Mouse (Mus musculus): ENCODE results near the gene Nfkbil1. TPM values are rescaled to one million over a fixed set of nuclear protein-coding genes. Genes with fewer than 3 reads are reported as not detected.

Gene Nfkbil1
- polyA plus RNA-seq, 1 experiment from 2014 or later: 5.7 TPM

- H3K36me3 ChIP-seq: no peaks in the 10 kb centered on the region
- no peak overlapping the region for H3K9ac ChIP-seq
- no peak for ATAC-seq
- H3K4me1 ChIP-seq: 0 out of 2 replicates have a peak, but pooled peaks cover 7% of the 10 kb centered on the region
- no peak overlapping the region for H3K4me3 ChIP-seq
- H3K27me3 ChIP-seq (replicated peaks): peaks cover 19% of the 10 kb centered on the region; the same call in 1 of the 2 replicates
- H3K4me2 ChIP-seq: no peak overlapping the region
- no peak overlapping the region for H3K27ac ChIP-seq
- H3K9me3 ChIP-seq (replicated peaks): no peaks in the 10 kb centered on the region
- 58% methylated on average over 3 of the region's 3 CpGs for WGBS (ENCODE audit: insufficient replicate concordance)
Observed at GRCm38 (mm10) chr17:35210593-35210992, 25.0 kb downstream of the Nfkbil1 start.

GRCm38 (mm10) chr17:35209785-35210535, 25.6 kb downstream of the Nfkbil1 start:
- H3K9ac ChIP-seq: no peak overlapping the region
- H3K4me1 ChIP-seq: 0 out of 2 replicates have a peak, but pooled peaks cover 6% of the 10 kb centered on the region
- no peak overlapping the region for H3K4me2 ChIP-seq
- no peak overlapping the region for H3K4me3 ChIP-seq
- peaks cover 23% of the 10 kb centered on the region for H3K27me3 ChIP-seq (replicated peaks)
- 45% methylated on average over 12 of the region's 12 CpGs for WGBS (ENCODE audit: insufficient replicate concordance)
- ATAC-seq: no peak
- no peak overlapping the region for H3K27ac ChIP-seq
- no peaks in the 10 kb centered on the region for H3K9me3 ChIP-seq (replicated peaks)
- no peaks in the 10 kb centered on the region for H3K36me3 ChIP-seq

- no peaks in the 10 kb centered on the region for H3K36me3 ChIP-seq
- WGBS (ENCODE audit: insufficient replicate concordance): 49% methylated on average over 10 of the region's 10 CpGs
- no peak overlapping the region for H3K4me3 ChIP-seq
- H3K4me2 ChIP-seq: no peak overlapping the region
- no peaks in the 10 kb centered on the region for H3K9me3 ChIP-seq (replicated peaks)
- no peak for ATAC-seq
- H3K9ac ChIP-seq: no peak overlapping the region
- no peak overlapping the region for H3K27ac ChIP-seq
- H3K27me3 ChIP-seq (replicated peaks): peaks cover 56% of the 10 kb centered on the region
- H3K4me1 ChIP-seq: 0 out of 2 replicates have a peak, but pooled peaks cover 9% of the 10 kb centered on the region
Observed at GRCm38 (mm10) chr17:35205380-35205769, 30.2 kb downstream of the Nfkbil1 start.

- no peak within 1 kb of the TSS for H3K4me2 ChIP-seq
Observed at GRCm38 (mm10) chr17:35204494-35205379, 30.9 kb downstream of the Nfkbil1 start, which contains the start of gene Lta. Gene Lta (minus strand): TSS chr17:35205351.

GRCm38 (mm10) chr17:35202442-35202841, 33.1 kb downstream of the Nfkbil1 start:
- no peak for ATAC-seq
- Histone ChIP-seq H3K4me2 (no peak overlapping the region), H3K9me3 (replicated peaks) (no peaks in the 10 kb centered on the region), H3K9ac (no peak overlapping the region), H3K27ac (no peak overlapping the region), H3K36me3 (no peaks in the 10 kb centered on the region), H3K4me1 (peaks cover 15% of the 10 kb centered on the region; the same call in 1 of the 2 replicates), H3K27me3 (replicated peaks) (peaks cover 68% of the 10 kb centered on the region), H3K4me3 (no peak overlapping the region)
- 57% methylated on average over 4 of the region's 4 CpGs for WGBS (ENCODE audit: insufficient replicate concordance)

More at GRCm38 (mm10) chr17:35204494-35205379, 30.9 kb downstream of the Nfkbil1 start, which contains the start of gene Lta:
- Histone ChIP-seq H3K4me3 (no peak within 1 kb of the TSS), H3K4me1 (peaks cover 13% of the 10 kb centered on the region; the same call in 1 of the 2 replicates), H3K27ac (no peak within 1 kb of the TSS), H3K36me3 (no peaks in the 10 kb centered on the region), H3K9ac (no peak within 1 kb of the TSS), H3K9me3 (replicated peaks) (no peaks in the 10 kb centered on the region), H3K27me3 (replicated peaks) (peaks cover 58% of the 10 kb centered on the region)
- ATAC-seq: no peak
- 30% methylated on average over 20 of the region's 20 CpGs for WGBS (ENCODE audit: insufficient replicate concordance)

- Histone ChIP-seq H3K4me1 (peaks cover 19% of the 10 kb centered on the region; the same call in 1 of the 2 replicates), H3K9me3 (replicated peaks) (no peaks in the 10 kb centered on the region), H3K9ac (no peak within 1 kb of the TSS; the same call in 1 of the 2 replicates), H3K36me3 (no peaks in the 10 kb centered on the region), H3K4me2 (peak within 1 kb of the TSS; percentile 44), H3K27ac (0 out of 2 replicates have a peak within 1 kb of the TSS, but pooled peaks have one; percentile 24), H3K4me3 (peak within 1 kb of the TSS; percentile 32), H3K27me3 (replicated peaks) (peaks cover 73% of the 10 kb centered on the region)
- 9% methylated on average over 13 of the region's 13 CpGs for WGBS (ENCODE audit: insufficient replicate concordance)
- no peak for ATAC-seq
Observed at GRCm38 (mm10) chr17:35201787-35202186, 33.8 kb downstream of the Nfkbil1 start, which contains the start of gene Tnf. Gene Tnf (minus strand): TSS chr17:35202007.

GRCm38 (mm10) chr17:35201128-35201527, 34.5 kb downstream of the Nfkbil1 start:
- WGBS (ENCODE audit: insufficient replicate concordance): 14% methylated on average over 11 of the region's 11 CpGs
- H3K4me3 ChIP-seq: peak overlapping the region; percentile 32
- no peak for ATAC-seq
- peak overlapping the region; percentile 44 for H3K4me2 ChIP-seq
- no peaks in the 10 kb centered on the region for H3K36me3 ChIP-seq
- 0 out of 2 replicates have a peak overlapping the region, but pooled peaks have one; percentile 24 for H3K27ac ChIP-seq
- H3K9me3 ChIP-seq (replicated peaks): no peaks in the 10 kb centered on the region
- H3K9ac ChIP-seq: no peak overlapping the region; the same call in 1 of the 2 replicates
- peaks cover 79% of the 10 kb centered on the region for H3K27me3 ChIP-seq (replicated peaks)
- peaks cover 24% of the 10 kb centered on the region for H3K4me1 ChIP-seq

GRCm38 (mm10) chr17:35200398-35200797, 35.2 kb downstream of the Nfkbil1 start:
- Histone ChIP-seq H3K36me3 (no peaks in the 10 kb centered on the region), H3K4me2 (peak overlapping the region; percentile 44), H3K4me3 (no peak overlapping the region; the same call in 1 of the 2 replicates), H3K27ac (0 out of 2 replicates have a peak overlapping the region, but pooled peaks have one; percentile 24), H3K4me1 (peaks cover 31% of the 10 kb centered on the region), H3K9ac (no peak overlapping the region), H3K27me3 (replicated peaks) (peaks cover 85% of the 10 kb centered on the region), H3K9me3 (replicated peaks) (no peaks in the 10 kb centered on the region)
- ATAC-seq: no peak
- 39% methylated on average over 11 of the region's 11 CpGs for WGBS (ENCODE audit: insufficient replicate concordance)

- Histone ChIP-seq H3K4me2 (no peak overlapping the region), H3K9ac (no peak overlapping the region), H3K9me3 (replicated peaks) (no peaks in the 10 kb centered on the region), H3K36me3 (no peaks in the 10 kb centered on the region), H3K4me3 (no peak overlapping the region), H3K27me3 (replicated peaks) (peaks cover 85% of the 10 kb centered on the region), H3K27ac (no peak overlapping the region), H3K4me1 (peaks cover 46% of the 10 kb centered on the region)
- WGBS (ENCODE audit: insufficient replicate concordance): 63% methylated on average over 8 of the region's 8 CpGs
- ATAC-seq: no peak
Observed at GRCm38 (mm10) chr17:35198946-35199345, 36.6 kb downstream of the Nfkbil1 start.

- no peak for ATAC-seq
- WGBS (ENCODE audit: insufficient replicate concordance): 51% methylated on average over 7 of the region's 7 CpGs
Observed at GRCm38 (mm10) chr17:35198029-35198428, 37.6 kb downstream of the Nfkbil1 start.

GRCm38 (mm10) chr17:35197126-35197525, 38.5 kb downstream of the Nfkbil1 start:
- no peaks in the 10 kb centered on the region for H3K9me3 ChIP-seq (replicated peaks)
- no peak for ATAC-seq
- no peak overlapping the region for H3K9ac ChIP-seq
- H3K27me3 ChIP-seq (replicated peaks): peaks cover 74% of the 10 kb centered on the region
- 14% methylated on average over 5 of the region's 6 CpGs for WGBS (ENCODE audit: insufficient replicate concordance)
- H3K4me2 ChIP-seq: no peak overlapping the region
- no peaks in the 10 kb centered on the region for H3K36me3 ChIP-seq
- H3K4me3 ChIP-seq: no peak overlapping the region
- H3K4me1 ChIP-seq: peaks cover 49% of the 10 kb centered on the region
- H3K27ac ChIP-seq: no peak overlapping the region

More at GRCm38 (mm10) chr17:35198029-35198428, 37.6 kb downstream of the Nfkbil1 start:
- Histone ChIP-seq H3K27me3 (replicated peaks) (peaks cover 83% of the 10 kb centered on the region), H3K4me3 (no peak overlapping the region), H3K4me2 (no peak overlapping the region), H3K36me3 (no peaks in the 10 kb centered on the region), H3K9me3 (replicated peaks) (no peaks in the 10 kb centered on the region), H3K4me1 (peaks cover 49% of the 10 kb centered on the region), H3K9ac (no peak overlapping the region), H3K27ac (no peak overlapping the region)

Measured in liver, embryonic 12.5 days (tissue).